Comparison of ENCODE assay signal across 17 mouse cellular contexts in genomic region chr9:48757650-48758580, GRCm38 (mm10).
DNase-seq lines count a peak whose midpoint lies in the region; ATAC-seq and TF ChIP-seq lines count a peak whose summit lies in the region.
"Had no signal": no experiment of that assay in that cellular context is flagged by ENCODE, and none has a peak within 500 bp of the region (broad histone marks: within the 10 kb centered on the region; RNA-seq: fewer than 3 reads in every experiment).

No protein-coding gene starts in this region.

- no peak overlapping the region for H3K4me2 ChIP-seq in lung, embryonic 14.5 days
- H3K4me2 ChIP-seq in intestine, embryonic 14.5 days (ENCODE audit: low read length), result peak overlapping the region; percentile 5; the same call in 1 of the 2 replicates
- H3K4me2 ChIP-seq in limb, embryonic 13.5 days (replicated peaks), result peak overlapping the region; percentile 27
- H3K4me2 ChIP-seq: embryonic facial prominence, embryonic 12.5 days; heart, embryonic 13.5 days; liver, embryonic 11.5 days; midbrain, embryonic 13.5 days had no signal

- 37% methylated on average over 13 of the region's 13 CpGs for WGBS in lung, embryonic 14.5 days
- WGBS in intestine, embryonic 14.5 days, result 21% methylated on average over 13 of the region's 13 CpGs
- 11% methylated on average over 13 of the region's 13 CpGs for WGBS in limb, embryonic 13.5 days
- 78% methylated on average over 13 of the region's 13 CpGs for WGBS in embryonic facial prominence, embryonic 10.5 days

- DNase-seq in embryo, embryonic 11 days, result peak; percentile 54
- DNase-seq in embryo, embryonic 10 days (ENCODE audit: low spot score), result no peak
- DNase-seq in lung, embryonic 14.5 days, result peak; percentile 47
- no peak for DNase-seq in lung, postnatal 4 days
- no peak for DNase-seq in intestine, embryonic 14.5 days (ENCODE audit: low spot score)
- no peak for DNase-seq in embryonic facial prominence, embryonic 10.5 days (ENCODE audit: low spot score)
- no peak for DNase-seq in testis, postnatal 10 days (ENCODE audit: low spot score)
- DNase-seq: adrenal gland, postnatal 10 days; cerebellum, postnatal 10 days; kidney, adult 9 months; right cerebral cortex, postnatal 4 days; thymus, adult 18-20 months had no signal

- no peak overlapping the region for H3K9ac ChIP-seq in lung, embryonic 14.5 days
- no peak overlapping the region for H3K9ac ChIP-seq in intestine, embryonic 14.5 days (ENCODE audit: low read length)
- no peak overlapping the region for H3K9ac ChIP-seq in limb, embryonic 13.5 days
- H3K9ac ChIP-seq: embryonic facial prominence, embryonic 12.5 days; heart, embryonic 13.5 days; midbrain, embryonic 13.5 days had no signal

- no peak for ATAC-seq in lung, embryonic 14.5 days (ENCODE audit: insufficient read depth)
- no peak for ATAC-seq in intestine, embryonic 14.5 days (replicated peaks; ENCODE audit: low FRiP score, low TSS enrichment, low read depth)
- no peak for ATAC-seq in limb, embryonic 13.5 days (ENCODE audit: low FRiP score, low read depth)
- ATAC-seq: midbrain, embryonic 13.5 days had no signal

- peaks cover 20% of the 10 kb centered on the region for H3K4me1 ChIP-seq in lung, embryonic 14.5 days (ENCODE audit: insufficient read depth)
- peaks cover 44% of the 10 kb centered on the region for H3K4me1 ChIP-seq in intestine, embryonic 14.5 days (replicated peaks; ENCODE audit: control insufficient read depth, insufficient read depth, low read length)
- peaks cover 66% of the 10 kb centered on the region for H3K4me1 ChIP-seq in limb, embryonic 13.5 days
- peaks cover 60% of the 10 kb centered on the region for H3K4me1 ChIP-seq in embryonic facial prominence, embryonic 10.5 days

- H3K36me3 ChIP-seq in lung, embryonic 14.5 days (ENCODE audit: insufficient read depth), result no peaks in the 10 kb centered on the region
- no peaks in the 10 kb centered on the region for H3K36me3 ChIP-seq in intestine, embryonic 14.5 days (ENCODE audit: control insufficient read depth, insufficient read depth, low read length)
- H3K36me3 ChIP-seq in limb, embryonic 13.5 days, result no peaks in the 10 kb centered on the region
- H3K36me3 ChIP-seq in embryonic facial prominence, embryonic 10.5 days (replicated peaks), result no peaks in the 10 kb centered on the region
- H3K36me3 ChIP-seq: embryonic facial prominence, embryonic 12.5 days; heart, embryonic 13.5 days; midbrain, embryonic 13.5 days had no signal

- H3K9me3 ChIP-seq in lung, embryonic 14.5 days (ENCODE audit: low read depth, low read length), result no peaks in the 10 kb centered on the region
- H3K9me3 ChIP-seq in intestine, embryonic 14.5 days (ENCODE audit: control insufficient read depth, low read length), result no peaks in the 10 kb centered on the region
- H3K9me3 ChIP-seq in limb, embryonic 13.5 days, result no peaks in the 10 kb centered on the region
- H3K9me3 ChIP-seq in embryonic facial prominence, embryonic 10.5 days, result no peaks in the 10 kb centered on the region
- H3K9me3 ChIP-seq: embryonic facial prominence, embryonic 12.5 days; heart, embryonic 13.5 days; midbrain, embryonic 13.5 days had no signal

- 0 out of 2 replicates have a peak, but pooled peaks cover 7% of the 10 kb centered on the region for H3K27me3 ChIP-seq in lung, embryonic 14.5 days (ENCODE audit: insufficient read depth, low read length)
- H3K27me3 ChIP-seq in intestine, embryonic 14.5 days (replicated peaks; ENCODE audit: control insufficient read depth, insufficient read depth, low read length), result no peaks in the 10 kb centered on the region
- H3K27me3 ChIP-seq in limb, embryonic 13.5 days, result peaks cover 39% of the 10 kb centered on the region
- H3K27me3 ChIP-seq in embryonic facial prominence, embryonic 10.5 days (replicated peaks; ENCODE audit: low read depth, poor library complexity, severe bottlenecking), result no peaks in the 10 kb centered on the region
- H3K27me3 ChIP-seq: embryonic facial prominence, embryonic 12.5 days; heart, embryonic 13.5 days; midbrain, embryonic 13.5 days had no signal

- no peak for TF ChIP-seq CTCF in lung, embryonic 14.5 days (IDR thresholded peaks at IDR 0.05; ENCODE audit: low read depth)

- no peak overlapping the region for H3K4me3 ChIP-seq in lung, embryonic 14.5 days (ENCODE audit: low read depth, low read length)
- H3K4me3 ChIP-seq in intestine, embryonic 14.5 days (ENCODE audit: low read depth, low read length), result no peak overlapping the region
- H3K4me3 ChIP-seq in limb, embryonic 13.5 days, result no peak overlapping the region
- H3K4me3 ChIP-seq in embryonic facial prominence, embryonic 10.5 days, result no peak overlapping the region
- H3K4me3 ChIP-seq: embryonic facial prominence, embryonic 12.5 days; heart, embryonic 13.5 days; midbrain, embryonic 13.5 days had no signal

- no peak overlapping the region for H3K27ac ChIP-seq in lung, embryonic 14.5 days (ENCODE audit: low read depth)
- no peak overlapping the region for H3K27ac ChIP-seq in intestine, embryonic 14.5 days (ENCODE audit: low read depth)
- no peak overlapping the region for H3K27ac ChIP-seq in limb, embryonic 13.5 days
- no peak overlapping the region for H3K27ac ChIP-seq in embryonic facial prominence, embryonic 10.5 days (replicated peaks)
- H3K27ac ChIP-seq: embryonic facial prominence, embryonic 12.5 days; heart, embryonic 13.5 days; midbrain, embryonic 13.5 days had no signal

Comparison
In these comparisons a context has a peak if more than half of its experiments do, and no peak if none do; other contexts are left out.
1. DNase-seq: peak in embryo, embryonic 11 days (single experiment) and lung, embryonic 14.5 days (single experiment); none in embryo, embryonic 10 days (single experiment), lung, postnatal 4 days (0 of 2), intestine, embryonic 14.5 days (single experiment), embryonic facial prominence, embryonic 10.5 days (single experiment) and testis, postnatal 10 days (single experiment).